Mouse (Mus musculus): ENCODE results near the gene H2afz.
"Not testable (repeated sequence)": the region's sequence is repeated elsewhere in the genome, so short reads cannot be mapped to it uniquely, and the experiment has no call there.

H2afz gene

GRCm38 (mm10) chr3:137864124-137864987 is at the start of gene H2afz:
Gene H2afz, plus strand, starts transcription at chr3:137864487.
- peak; percentile 98 for DNase-seq

- no peak for DNase-seq
These were observed 45.6 kb upstream of the H2afz start for GRCm38 (mm10) chr3:137818713-137819112.

- peak; percentile 6 for DNase-seq
These were observed 43.4 kb upstream of the H2afz start for GRCm38 (mm10) chr3:137820688-137821467.

GRCm38 (mm10) chr3:137823317-137823716 is 41.0 kb upstream of the H2afz start:
- DNase-seq: no peak

GRCm38 (mm10) chr3:137827678-137828077 is 36.6 kb upstream of the H2afz start:
- no peak for DNase-seq

GRCm38 (mm10) chr3:137831156-137831555 is 33.1 kb upstream of the H2afz start:
- DNase-seq: no peak

GRCm38 (mm10) chr3:137833128-137833527 is 31.2 kb upstream of the H2afz start:
- DNase-seq: peak; percentile 23

GRCm38 (mm10) chr3:137833698-137834097 is 30.6 kb upstream of the H2afz start:
- DNase-seq: no peak

- no peak for DNase-seq
These were observed 27.7 kb upstream of the H2afz start for GRCm38 (mm10) chr3:137836543-137836942.

GRCm38 (mm10) chr3:137838160-137838559 is 26.1 kb upstream of the H2afz start:
- no peak for DNase-seq

- DNase-seq: no peak
These were observed 21.3 kb upstream of the H2afz start for GRCm38 (mm10) chr3:137842944-137843343.

- DNase-seq: no peak
These were observed 20.0 kb upstream of the H2afz start for GRCm38 (mm10) chr3:137844263-137844662.

- DNase-seq: no peak
These were observed 17.7 kb upstream of the H2afz start for GRCm38 (mm10) chr3:137846552-137846951.

GRCm38 (mm10) chr3:137848354-137848753 is 15.9 kb upstream of the H2afz start:
- DNase-seq: peak; percentile 41

GRCm38 (mm10) chr3:137849697-137850096 is 14.6 kb upstream of the H2afz start:
- no peak for DNase-seq

- no peak for DNase-seq
These were observed 13.1 kb upstream of the H2afz start for GRCm38 (mm10) chr3:137851196-137851595.

GRCm38 (mm10) chr3:137853011-137853410 is 11.3 kb upstream of the H2afz start:
- DNase-seq: not testable (repeated sequence)

GRCm38 (mm10) chr3:137855328-137855727 is 9.0 kb upstream of the H2afz start:
- DNase-seq: no peak

GRCm38 (mm10) chr3:137856061-137856460 is 8.2 kb upstream of the H2afz start:
- no peak for DNase-seq

GRCm38 (mm10) chr3:137860394-137861170 is 3.7 kb upstream of the H2afz start:
- DNase-seq: no peak

- DNase-seq: no peak
These were observed 2.9 kb upstream of the H2afz start for GRCm38 (mm10) chr3:137861436-137861835.

GRCm38 (mm10) chr3:137862600-137862999 is 1.7 kb upstream of the H2afz start:
- DNase-seq: no peak

All from lung, postnatal 36 days (tissue).